Mouse (Mus musculus) lung, postnatal 0 days (tissue): ENCODE data around the gene Ddn. TPM values are rescaled to one million over a fixed set of nuclear protein-coding genes. Genes with fewer than 3 reads are reported as not detected.

Experiments used
- ATAC-seq: fragments of 200-750 bp; cut with Nextera tagmentation; 2 replicates; pipeline ENCODE4 v1.8.0; 2017; ENCODE audit warnings: moderate library complexity
- DNase-seq: peaks from one replicate; pipeline ENCODE4 v3.0.0-alpha.2; 2016; ENCODE audit warnings: low spot score
- H3K27ac ChIP-seq: fragments of 300-500 bp; sonication (generic); 2 replicates; pipeline ENCODE4 v1.5.1; 2014; ENCODE audit warnings: antibody characterized with exemption, mild to moderate bottlenecking, low read length, mixed read lengths
- H3K27me3 ChIP-seq: fragments of 300-500 bp; sonication (generic); replicated peaks from 2 replicates; pipeline ENCODE4 v1.6.1; 2014; ENCODE audit warnings: low read length, mixed read lengths; ENCODE audit not compliant: insufficient read depth
- H3K36me3 ChIP-seq: fragments of 300-500 bp; sonication (generic); 2 replicates; pipeline ENCODE4 v1.6.1; 2014; ENCODE audit warnings: low read length, mixed read lengths; ENCODE audit not compliant: insufficient read depth
- H3K4me1 ChIP-seq: fragments of 300-500 bp; sonication (generic); 2 replicates; pipeline ENCODE4 v1.6.1; 2014; ENCODE audit warnings: antibody characterized with exemption, low read depth, low read length, mixed read lengths; ENCODE audit not compliant: insufficient read depth
- H3K4me2 ChIP-seq: fragments of 300-500 bp; sonication (generic); replicated peaks from 2 replicates; pipeline ENCODE4 v1.6.1; 2014; ENCODE audit warnings: low read depth, mild to moderate bottlenecking, low read length, moderate library complexity, mixed read lengths
- H3K4me3 ChIP-seq: fragments of 300-500 bp; sonication (generic); 2 replicates; pipeline ENCODE4 v1.5.1; 2014; ENCODE audit warnings: low read depth, low read length
- H3K9ac ChIP-seq: fragments of 300-500 bp; sonication (generic); replicated peaks from 2 replicates; pipeline ENCODE4 v1.6.1; 2014; ENCODE audit warnings: low read depth, mild to moderate bottlenecking
- H3K9me3 ChIP-seq: fragments of 300-500 bp; sonication (generic); 2 replicates; pipeline ENCODE4 v1.6.1; 2016; ENCODE audit warnings: low read length, mixed read lengths
- CTCF ChIP-seq: IDR thresholded peaks from 2 replicates; pipeline ENCODE4 v1.5.1; 2016; ENCODE audit warnings: antibody characterized with exemption, mild to moderate bottlenecking
- EP300 ChIP-seq: IDR thresholded peaks from 2 replicates; pipeline ENCODE4 v1.6.1; 2016; ENCODE audit warnings: antibody characterized with exemption, mild to moderate bottlenecking, control low read depth
- WGBS: fragments of 180-500 bp; shearing (Covaris S2); extraction: QIAGEN DNeasy Blood & Tissue Kit; methylation state at CpG from one replicate; pipeline ENCODE4 v1.1.7; 2014; 5-methylcytosine and 5-hydroxymethylcytosine counted together
- polyA plus RNA-seq: library from polyadenylated mRNA; unstranded; fragments of >200 nt; fragmentation: Nextera tagmentation; extraction: Ambion mirVana; gene quantifications from 2 replicates; pipeline ENCODE4 v1.2.1, GENCODE M21; 2015

Gene Ddn
- polyA plus RNA-seq, 1 experiment from 2014 or later = 0.04 TPM

- H3K9me3 ChIP-seq = no peaks in the 10 kb centered on the region
- peaks cover 89% of the 10 kb centered on the region for H3K27me3 ChIP-seq
- H3K36me3 ChIP-seq = no peaks in the 10 kb centered on the region
- DNase-seq (no peak), ATAC-seq (no peak)
- TF ChIP-seq EP300 (no peak), CTCF (no peak)
- no peak overlapping the region for H3K4me3 ChIP-seq
- H3K9ac ChIP-seq = no peak overlapping the region
- H3K4me2 ChIP-seq = no peak overlapping the region
- WGBS = under 1% methylated on average over 13 of the region's 13 CpGs
- H3K4me1 ChIP-seq = peaks cover 8% of the 10 kb centered on the region; the same call in 1 of the 2 replicates
- H3K27ac ChIP-seq = no peak overlapping the region
These were observed 16.1 kb downstream of the Ddn start for GRCm38 (mm10) chr15:98793141-98793698.

GRCm38 (mm10) chr15:98792233-98793020, 16.9 kb downstream of the Ddn start:
- 3% methylated on average over 72 of the region's 75 CpGs for WGBS
- ATAC-seq (no peak), DNase-seq (no peak)
- H3K9me3 ChIP-seq = no peaks in the 10 kb centered on the region
- H3K4me2 ChIP-seq = 0 out of 2 replicates have a peak overlapping the region, but pooled peaks have one; percentile 11
- H3K4me3 ChIP-seq = peak overlapping the region; percentile 15; the same call in 1 of the 2 replicates
- peaks cover 81% of the 10 kb centered on the region for H3K27me3 ChIP-seq
- H3K9ac ChIP-seq = no peak overlapping the region
- peaks cover 8% of the 10 kb centered on the region; the same call in 1 of the 2 replicates for H3K4me1 ChIP-seq
- TF ChIP-seq CTCF = no peak
- TF ChIP-seq EP300 = no peak
- no peaks in the 10 kb centered on the region for H3K36me3 ChIP-seq
- H3K27ac ChIP-seq = no peak overlapping the region

- Histone ChIP-seq H3K9me3 (no peaks in the 10 kb centered on the region), H3K9ac (no peak overlapping the region), H3K4me3 (no peak overlapping the region), H3K36me3 (no peaks in the 10 kb centered on the region), H3K27ac (no peak overlapping the region), H3K4me1 (peaks cover 8% of the 10 kb centered on the region; the same call in 1 of the 2 replicates), H3K4me2 (no peak overlapping the region), H3K27me3 (peaks cover 76% of the 10 kb centered on the region)
- no peak for DNase-seq
- 2% methylated on average over 23 of the region's 23 CpGs for WGBS
- TF ChIP-seq EP300 (no peak), CTCF (no peak)
- ATAC-seq = no peak
These were observed 17.5 kb downstream of the Ddn start for GRCm38 (mm10) chr15:98791771-98792170.

- WGBS = 2% methylated on average over 12 of the region's 12 CpGs
- no peaks in the 10 kb centered on the region for H3K36me3 ChIP-seq
These were observed 18.1 kb downstream of the Ddn start for GRCm38 (mm10) chr15:98791221-98791620.

GRCm38 (mm10) chr15:98790761-98791160, 18.5 kb downstream of the Ddn start:
- Histone ChIP-seq H3K4me1 (peaks cover 8% of the 10 kb centered on the region; the same call in 1 of the 2 replicates), H3K27me3 (peaks cover 69% of the 10 kb centered on the region), H3K4me3 (peak overlapping the region; percentile 26), H3K4me2 (peak overlapping the region; percentile 40), H3K9ac (no peak overlapping the region), H3K9me3 (no peaks in the 10 kb centered on the region), H3K36me3 (no peaks in the 10 kb centered on the region), H3K27ac (no peak overlapping the region)
- no peak for DNase-seq
- WGBS = under 1% methylated on average over 23 of the region's 23 CpGs
- TF ChIP-seq CTCF (no peak), EP300 (no peak)
- no peak for ATAC-seq

More at GRCm38 (mm10) chr15:98791221-98791620, 18.1 kb downstream of the Ddn start:
- no peak overlapping the region for H3K27ac ChIP-seq
- no peak for TF ChIP-seq EP300
- TF ChIP-seq CTCF = no peak
- ATAC-seq (no peak), DNase-seq (no peak)
- peaks cover 70% of the 10 kb centered on the region for H3K27me3 ChIP-seq
- H3K9ac ChIP-seq = no peak overlapping the region
- H3K4me2 ChIP-seq = peak overlapping the region; percentile 40
- H3K4me1 ChIP-seq = peaks cover 8% of the 10 kb centered on the region; the same call in 1 of the 2 replicates
- no peaks in the 10 kb centered on the region for H3K9me3 ChIP-seq
- peak overlapping the region; percentile 26 for H3K4me3 ChIP-seq

GRCm38 (mm10) chr15:98789661-98790535, 19.4 kb downstream of the Ddn start, which contains the start of gene Wnt1:
Gene Wnt1, plus strand, starts transcription at chr15:98789857.
- WGBS = 8% methylated on average over 30 of the region's 51 CpGs
- H3K4me1 ChIP-seq = peaks cover 8% of the 10 kb centered on the region; the same call in 1 of the 2 replicates
- ATAC-seq = peak; percentile 32
- H3K27ac ChIP-seq = no peak within 1 kb of the TSS
- H3K36me3 ChIP-seq = no peaks in the 10 kb centered on the region
- no peak for DNase-seq
- no peaks in the 10 kb centered on the region for H3K9me3 ChIP-seq
- H3K9ac ChIP-seq = no peak within 1 kb of the TSS
- H3K27me3 ChIP-seq = peaks cover 62% of the 10 kb centered on the region
- TF ChIP-seq EP300 (no peak), CTCF (peak; percentile 80)
- H3K4me2 ChIP-seq = peak within 1 kb of the TSS; percentile 40
- H3K4me3 ChIP-seq = peak within 1 kb of the TSS; percentile 26; the same call in 1 of the 2 replicates
